Mouse (Mus musculus): ENCODE measurements around the gene Zfp874b. TPM values are rescaled to one million over a fixed set of nuclear protein-coding genes. Genes with fewer than 3 reads are reported as not detected.
"Not testable (repeated sequence)": the region's sequence is repeated elsewhere in the genome, so short reads cannot be mapped to it uniquely, and the experiment has no call there.

Zfp874b gene
- 2.0 and 2.5 TPM in 2 replicates for polyA plus RNA-seq (2015; fragmentation: Nextera tagmentation; extraction: Ambion mirVana)

DNA sequence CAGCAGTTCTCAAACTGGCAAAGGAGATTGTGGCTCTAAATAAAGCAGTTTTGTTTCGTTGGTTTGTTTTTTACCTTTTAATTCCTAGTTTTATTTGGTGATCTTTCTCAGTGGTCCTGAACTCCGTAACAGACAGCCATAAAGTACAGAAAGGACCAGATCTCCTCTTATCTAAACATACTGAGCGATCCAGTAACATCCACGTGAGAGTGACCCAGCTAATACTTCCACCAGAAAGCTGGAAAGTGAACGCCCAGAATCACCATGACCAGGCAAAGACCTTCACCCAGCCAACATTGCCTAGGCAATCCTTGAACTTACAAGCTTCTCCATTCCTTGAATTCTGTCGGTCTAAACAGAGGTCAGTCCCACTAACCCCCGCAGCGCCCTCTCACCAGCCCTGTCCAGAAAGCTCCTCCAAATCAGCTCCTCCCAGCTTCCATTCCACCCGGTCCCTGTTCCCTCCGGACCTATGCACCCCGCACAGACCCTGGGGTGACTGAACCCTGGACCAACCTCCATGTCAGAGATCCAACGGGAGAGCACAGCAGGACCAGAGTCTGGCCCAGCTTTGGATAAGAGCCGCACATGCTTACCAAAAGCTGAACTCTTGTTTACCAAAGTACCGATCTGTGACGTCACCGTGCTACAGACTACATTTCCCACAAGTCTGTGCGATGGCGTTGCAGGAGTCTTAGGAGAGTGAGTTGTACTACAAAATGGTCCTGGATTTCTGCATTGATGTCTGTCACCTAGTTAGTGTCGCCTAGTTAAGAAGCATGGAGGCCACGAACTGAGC, at the start of gene Zfp874b:
Gene Zfp874b, minus strand, starts transcription at position 634 of the 799 bp plus-strand sequence.
- H3K27ac ChIP-seq: no peak within 1 kb of the TSS
- peaks cover 12% of the 10 kb centered on the region for H3K4me1 ChIP-seq (replicated peaks)
- H3K9ac ChIP-seq: peak within 1 kb of the TSS; percentile 68
- H3K27me3 ChIP-seq: no peaks in the 10 kb centered on the region
- peak within 1 kb of the TSS; percentile 58 for H3K4me3 ChIP-seq
- peaks cover 11% of the 10 kb centered on the region for H3K36me3 ChIP-seq
- 6% methylated on average over 20 of the region's 20 CpGs for WGBS
- ATAC-seq (ENCODE audit: low FRiP score): peak; percentile 94
- H3K9me3 ChIP-seq: no peaks in the 10 kb centered on the region
- peak within 1 kb of the TSS; percentile 59 for H3K4me2 ChIP-seq

DNA sequence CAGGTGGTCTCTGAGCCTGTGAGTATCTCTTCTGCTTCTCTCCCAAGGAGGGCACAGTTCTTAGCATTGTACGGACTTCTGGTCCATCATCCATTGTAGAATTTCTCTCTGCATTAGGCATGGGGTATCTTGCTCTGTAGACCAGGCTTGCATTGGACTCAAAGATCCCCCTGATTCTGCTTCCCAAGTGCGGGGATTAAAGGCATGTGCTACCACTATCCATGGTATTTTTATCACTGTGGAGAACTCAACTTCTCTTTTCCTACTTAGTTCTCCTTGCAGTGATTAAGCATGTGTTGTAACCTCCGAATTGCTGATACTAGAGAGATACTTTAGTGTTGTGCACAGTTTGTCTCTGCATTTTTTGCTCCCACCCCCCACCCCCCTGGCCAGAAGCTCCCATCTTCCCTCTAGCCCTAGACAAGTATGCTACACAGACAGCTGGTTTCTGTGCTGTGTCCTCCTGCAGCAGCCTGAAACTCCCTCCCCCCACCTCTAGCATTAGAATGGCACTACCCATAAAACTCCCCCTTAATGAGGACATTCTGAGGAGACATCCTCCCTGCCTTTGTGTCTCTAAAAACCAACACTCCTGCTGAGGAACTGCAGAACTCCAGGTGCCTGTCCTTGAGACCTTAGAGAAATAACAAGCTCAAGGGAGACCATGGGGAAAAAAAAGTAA, 43.1 kb upstream of the Zfp874b start:
- no peak for ATAC-seq (ENCODE audit: low FRiP score)

DNA sequence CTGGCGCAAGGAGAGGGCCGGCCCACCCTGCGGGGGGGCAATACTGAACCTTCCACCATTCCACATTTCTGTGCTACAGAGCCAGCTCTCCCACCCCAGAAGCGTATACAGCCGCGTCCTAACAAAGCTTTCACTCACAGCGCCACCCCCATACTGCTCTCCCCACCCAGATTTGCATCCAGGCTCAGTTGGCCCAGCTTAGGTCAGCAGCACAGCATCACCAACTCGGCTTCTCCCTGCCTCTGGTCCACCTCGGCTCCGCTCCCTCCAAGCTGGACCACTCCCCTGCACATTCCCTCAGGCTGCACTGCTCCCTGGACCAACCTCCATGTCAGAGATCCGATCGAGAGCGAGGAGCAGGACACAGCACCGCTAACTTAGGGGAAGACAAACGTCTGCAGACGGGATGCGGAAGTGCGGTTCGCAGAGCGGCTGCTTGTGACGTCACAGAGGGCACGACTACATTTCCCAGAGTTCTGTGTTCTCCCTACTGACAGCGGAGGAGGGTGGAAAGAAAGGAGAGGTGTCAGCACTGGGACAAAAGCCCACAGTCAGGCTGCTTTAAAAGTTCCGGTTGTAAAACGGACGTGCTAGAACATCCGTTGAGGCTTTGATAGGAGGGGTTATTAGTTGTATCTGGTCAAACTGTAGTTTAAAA, 41.8 kb upstream of the Zfp874b start, which contains the start of the genes Gm26965 and Zfp87:
Gene Gm26965, minus strand, starts transcription at position 399 of the 658 bp plus-strand sequence.
Gene Zfp87, minus strand, starts transcription at position 425 of the 658 bp plus-strand sequence.
- Histone ChIP-seq H3K36me3 (peaks cover 11% of the 10 kb centered on the region), H3K9me3 (no peaks in the 10 kb centered on the region), H3K4me3 (peak within 1 kb of the TSS; percentile 83), H3K4me2 (peak within 1 kb of the TSS; percentile 93), H3K27me3 (no peaks in the 10 kb centered on the region), H3K4me1 (replicated peaks) (peaks cover 24% of the 10 kb centered on the region), H3K9ac (peak within 1 kb of the TSS; percentile 89), H3K27ac (peak within 1 kb of the TSS; percentile 87)
- ATAC-seq (ENCODE audit: low FRiP score): peak; percentile 99
- WGBS: 0% methylated on average over 27 of the region's 27 CpGs

More for the DNA sequence above, 43.1 kb upstream of the Zfp874b start:
- Histone ChIP-seq H3K4me3 (no peak overlapping the region), H3K4me2 (no peak overlapping the region), H3K9ac (no peak overlapping the region), H3K36me3 (no peaks in the 10 kb centered on the region), H3K27ac (no peak overlapping the region), H3K9me3 (no peaks in the 10 kb centered on the region), H3K27me3 (no peaks in the 10 kb centered on the region), H3K4me1 (replicated peaks) (peaks cover 24% of the 10 kb centered on the region)
- 77% methylated on average over 3 of the region's 3 CpGs for WGBS

DNA sequence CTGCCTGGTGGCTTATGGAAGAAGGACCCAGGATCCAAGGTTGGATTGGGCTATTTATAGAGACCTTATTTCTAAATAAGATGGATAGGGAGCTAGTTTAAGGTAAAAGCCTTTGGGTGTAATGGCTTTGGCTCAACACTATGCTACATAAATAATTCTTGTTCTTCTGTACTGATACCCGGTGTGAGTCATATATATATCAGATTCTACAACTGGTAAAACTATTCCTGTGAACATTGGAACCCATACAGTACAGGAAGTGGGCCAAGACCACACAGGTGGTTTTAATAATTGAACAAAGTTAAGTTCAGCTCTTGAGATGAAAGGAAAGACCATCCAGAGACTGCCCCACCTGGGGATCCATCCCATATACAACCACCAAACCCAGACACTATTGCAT, 16.9 kb upstream of the Zfp874b start:
- no peaks in the 10 kb centered on the region for H3K9me3 ChIP-seq
- peak; percentile 59 for ATAC-seq (ENCODE audit: low FRiP score)

DNA sequence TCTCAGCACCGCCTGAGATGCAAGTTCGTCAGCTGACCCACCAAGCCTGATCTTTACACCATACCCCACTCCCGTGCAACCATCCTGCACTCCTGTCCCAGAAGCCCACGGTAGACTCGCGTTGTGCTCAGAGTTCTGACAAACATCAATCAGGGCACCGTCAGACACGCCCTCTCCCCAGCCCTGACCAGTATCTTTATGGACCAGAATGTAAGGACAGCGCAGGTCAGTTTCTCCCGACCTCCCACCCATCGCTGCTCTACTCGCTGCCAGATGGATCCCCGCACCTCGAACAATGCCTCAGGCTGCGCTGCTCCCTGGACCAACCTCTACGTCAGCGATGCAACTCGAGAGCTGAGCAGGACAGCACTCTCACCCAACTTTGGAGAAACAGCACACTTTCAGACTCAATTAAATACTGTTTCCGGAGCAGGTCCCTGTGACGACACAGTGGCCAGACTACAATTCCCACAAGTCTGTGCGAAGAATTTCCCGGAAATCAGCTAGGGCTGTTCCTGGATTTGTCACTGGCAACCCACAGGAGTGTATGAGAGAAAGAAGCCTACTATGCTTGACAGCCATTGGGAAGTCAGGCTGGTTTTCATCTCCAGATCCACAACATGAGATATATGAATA, 16.1 kb upstream of the Zfp874b start, which contains the start of gene Zfp58:
Gene Zfp58, minus strand, starts transcription at position 472 of the 636 bp plus-strand sequence.
- WGBS: 1% methylated on average over 22 of the region's 22 CpGs
- Histone ChIP-seq H3K4me1 (replicated peaks) (peaks cover 10% of the 10 kb centered on the region), H3K27me3 (0 out of 2 replicates have a peak, but pooled peaks cover 2% of the 10 kb centered on the region), H3K36me3 (peaks cover 9% of the 10 kb centered on the region), H3K27ac (no peak within 1 kb of the TSS), H3K9ac (peak within 1 kb of the TSS; percentile 77), H3K4me2 (peak within 1 kb of the TSS; percentile 83), H3K4me3 (peak within 1 kb of the TSS; percentile 81), H3K9me3 (peaks cover under 1% of the 10 kb centered on the region; the same call in 1 of the 2 replicates)
- peak; percentile 98 for ATAC-seq (ENCODE audit: low FRiP score)

More for the DNA sequence above, 16.9 kb upstream of the Zfp874b start:
- Histone ChIP-seq H3K27me3 (0 out of 2 replicates have a peak, but pooled peaks cover 2% of the 10 kb centered on the region), H3K27ac (no peak overlapping the region), H3K4me3 (no peak overlapping the region), H3K4me1 (replicated peaks) (peaks cover 10% of the 10 kb centered on the region), H3K36me3 (peaks cover 3% of the 10 kb centered on the region), H3K9ac (no peak overlapping the region), H3K4me2 (no peak overlapping the region)
- 73% methylated on average over 1 of the region's 1 CpGs for WGBS

DNA sequence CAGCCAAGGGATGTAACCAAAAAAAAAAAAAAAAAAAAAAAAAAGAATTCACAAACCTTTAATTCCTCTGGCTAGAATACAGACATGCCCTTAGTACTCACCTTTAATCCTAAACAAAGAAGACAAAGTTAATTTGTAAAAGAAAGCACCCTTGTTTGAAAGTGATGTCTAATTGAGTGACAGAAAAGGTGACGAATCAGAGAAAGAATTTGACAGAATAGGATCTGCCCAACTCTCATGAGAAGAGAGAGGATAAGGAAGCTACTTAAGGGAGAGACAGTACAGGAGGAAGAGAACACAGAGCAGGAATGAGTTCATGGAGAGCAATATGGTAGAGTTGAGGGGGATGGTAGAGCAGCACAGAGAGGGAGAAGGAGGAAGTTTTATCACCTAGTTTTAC, 11.6 kb upstream of the Zfp874b start:
- 100% methylated on average over 1 of the region's 1 CpGs for WGBS
- no peak for ATAC-seq (ENCODE audit: low FRiP score)
- Histone ChIP-seq H3K9me3 (peaks cover 19% of the 10 kb centered on the region), H3K4me3 (no peak overlapping the region), H3K36me3 (peaks cover 52% of the 10 kb centered on the region), H3K4me1 (replicated peaks) (peaks cover 10% of the 10 kb centered on the region), H3K9ac (no peak overlapping the region), H3K27ac (no peak overlapping the region), H3K4me2 (no peak overlapping the region), H3K27me3 (no peaks in the 10 kb centered on the region)

DNA sequence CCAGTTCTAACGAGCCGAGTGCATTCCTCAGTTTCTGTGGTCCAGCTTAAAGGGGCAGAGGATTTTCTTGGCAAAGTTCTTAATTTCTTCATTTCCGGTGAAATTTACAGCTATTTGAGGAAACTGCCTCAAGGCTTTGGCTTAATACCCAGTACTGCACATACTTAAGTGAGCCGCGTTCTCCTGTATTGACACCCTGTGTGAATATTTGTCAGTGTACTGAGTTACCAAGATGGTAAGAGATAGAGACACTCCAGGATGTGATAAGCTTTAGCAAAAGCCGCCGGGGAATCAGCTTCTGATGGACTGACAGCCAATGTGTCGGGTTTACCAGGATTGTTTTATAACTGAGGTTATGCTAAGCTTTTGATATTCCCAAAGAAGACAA, 360 bp upstream of the Zfp874b start:
- H3K27ac ChIP-seq: no peak overlapping the region
- peak overlapping the region; percentile 68 for H3K9ac ChIP-seq
- no peaks in the 10 kb centered on the region for H3K9me3 ChIP-seq
- 46% methylated on average over 8 of the region's 8 CpGs for WGBS
- no peaks in the 10 kb centered on the region for H3K27me3 ChIP-seq
- peak overlapping the region; percentile 59 for H3K4me2 ChIP-seq
- H3K4me3 ChIP-seq: peak overlapping the region; percentile 58
- H3K4me1 ChIP-seq (replicated peaks): peaks cover 12% of the 10 kb centered on the region
- H3K36me3 ChIP-seq: peaks cover 16% of the 10 kb centered on the region
- ATAC-seq (ENCODE audit: low FRiP score): peak; percentile 69

DNA sequence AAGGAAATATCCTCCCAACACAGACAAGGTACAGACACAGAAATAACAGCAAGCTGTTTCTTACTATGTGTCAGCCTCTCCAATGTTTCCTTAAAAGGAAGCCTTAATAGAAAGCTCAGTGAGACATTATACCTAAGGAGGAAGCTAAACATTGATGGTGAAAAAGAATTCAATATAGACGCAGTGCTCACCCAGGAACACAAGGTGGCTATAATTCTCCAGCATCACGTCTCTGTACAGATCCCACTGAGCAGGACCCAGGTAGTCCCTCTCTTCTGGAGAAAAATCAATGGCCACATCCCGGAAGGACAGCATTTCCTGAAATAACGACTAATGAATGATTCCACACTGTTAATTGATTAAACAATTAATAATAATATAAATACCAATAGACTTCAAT, 2.5 kb downstream of the Zfp874b start:
- peaks cover 12% of the 10 kb centered on the region for H3K4me1 ChIP-seq (replicated peaks)
- 73% methylated on average over 4 of the region's 4 CpGs for WGBS

DNA sequence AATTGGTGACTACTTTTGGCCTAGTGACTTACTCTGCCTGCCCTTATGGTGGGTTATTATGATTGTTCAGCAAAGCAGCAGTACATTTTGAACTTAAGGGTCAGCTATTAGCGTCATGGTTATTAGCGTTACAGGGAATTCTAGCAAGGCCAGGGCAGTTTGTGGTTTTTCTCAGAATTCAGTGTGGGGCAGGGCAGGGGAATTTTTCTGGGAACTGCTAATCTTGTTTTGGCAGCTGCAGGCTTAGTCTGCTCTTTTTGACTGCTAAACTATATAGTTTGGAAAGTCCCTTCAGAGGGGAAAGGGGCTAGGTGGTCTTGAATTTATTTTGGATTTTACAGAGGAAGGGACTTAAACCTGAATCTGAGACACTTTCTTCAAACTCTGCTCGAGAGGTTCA, 14.8 kb downstream of the Zfp874b start:
- H3K4me3 ChIP-seq: no peak overlapping the region
- no peak overlapping the region for H3K4me2 ChIP-seq
- no peak for ATAC-seq (ENCODE audit: low FRiP score)
- no peaks in the 10 kb centered on the region for H3K4me1 ChIP-seq (replicated peaks)
- H3K9me3 ChIP-seq: no peaks in the 10 kb centered on the region
- no peak overlapping the region for H3K9ac ChIP-seq
- 97% methylated on average over 3 of the region's 3 CpGs for WGBS
- no peak overlapping the region for H3K27ac ChIP-seq
- peaks cover 25% of the 10 kb centered on the region for H3K36me3 ChIP-seq
- no peaks in the 10 kb centered on the region for H3K27me3 ChIP-seq

More for the DNA sequence above, 2.5 kb downstream of the Zfp874b start:
- no peak for ATAC-seq (ENCODE audit: low FRiP score)
- H3K4me2 ChIP-seq: no peak overlapping the region
- no peak overlapping the region for H3K27ac ChIP-seq
- H3K9ac ChIP-seq: no peak overlapping the region
- H3K36me3 ChIP-seq: 0 out of 2 replicates have a peak, but pooled peaks cover 2% of the 10 kb centered on the region
- no peaks in the 10 kb centered on the region for H3K27me3 ChIP-seq
- no peaks in the 10 kb centered on the region for H3K9me3 ChIP-seq
- no peak overlapping the region for H3K4me3 ChIP-seq

DNA sequence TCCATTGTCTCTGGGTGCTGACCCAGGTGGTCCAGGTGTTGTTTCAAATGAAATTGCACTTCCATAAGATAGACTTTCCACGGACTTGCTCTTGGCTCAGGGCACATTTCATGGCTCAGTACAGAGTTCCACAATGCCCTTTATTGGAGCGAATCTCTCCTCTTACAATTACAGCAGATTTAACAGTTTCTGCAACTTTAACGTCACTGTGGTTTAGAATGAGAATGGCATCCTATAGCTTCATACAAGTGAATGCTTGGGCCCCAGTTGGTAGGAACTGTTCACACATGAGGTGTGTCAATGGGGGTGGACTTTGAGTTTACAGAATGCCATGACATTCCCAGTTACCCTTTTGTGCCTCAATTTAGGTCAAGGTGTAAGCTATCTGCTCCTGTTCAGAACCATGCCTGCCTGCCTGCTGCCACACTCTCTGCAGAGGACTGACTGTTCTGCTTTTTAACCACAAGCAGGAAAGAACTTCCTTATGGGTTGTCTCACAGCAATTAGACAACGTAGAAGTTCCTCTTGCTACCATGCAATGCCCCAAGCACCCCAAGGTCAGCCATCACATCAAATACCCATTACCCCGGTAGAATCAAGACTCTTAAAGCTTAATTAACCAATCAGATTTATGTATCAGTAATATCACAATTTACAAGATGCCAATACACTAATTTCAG, 20.4 kb downstream of the Zfp874b start:
- not testable (repeated sequence) for H3K27me3 ChIP-seq; H3K27ac ChIP-seq; H3K4me2 ChIP-seq; H3K4me3 ChIP-seq; H3K36me3 ChIP-seq; H3K4me1 ChIP-seq (replicated peaks); H3K9ac ChIP-seq; H3K9me3 ChIP-seq; ATAC-seq (ENCODE audit: low FRiP score)
- 92% methylated on average over 3 of the region's 5 CpGs for WGBS

DNA sequence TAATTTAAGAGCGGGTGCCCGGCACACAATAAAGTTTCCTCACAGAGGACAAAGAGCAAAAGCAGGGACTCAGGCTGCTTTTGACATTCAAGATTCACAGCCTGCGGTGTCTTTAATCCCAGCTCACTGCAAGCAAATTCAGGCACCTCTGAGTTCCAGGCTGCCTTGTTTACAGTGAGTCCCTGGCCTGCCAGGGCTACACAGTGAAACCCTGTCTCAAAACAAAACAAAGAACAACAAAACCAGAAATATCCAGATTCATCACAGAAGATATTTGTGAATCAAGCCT, 32.1 kb downstream of the Zfp874b start:
- Histone ChIP-seq H3K9ac (peak overlapping the region; percentile 77), H3K27ac (no peak overlapping the region), H3K4me3 (peak overlapping the region; percentile 55), H3K27me3 (no peaks in the 10 kb centered on the region), H3K9me3 (no peaks in the 10 kb centered on the region), H3K36me3 (peaks cover 2% of the 10 kb centered on the region; the same call in 1 of the 2 replicates), H3K4me2 (peak overlapping the region; percentile 70), H3K4me1 (replicated peaks) (peaks cover 9% of the 10 kb centered on the region; the same call in 1 of the 2 replicates)
- ATAC-seq (ENCODE audit: low FRiP score): peak; percentile 39
- WGBS: 5% methylated on average over 3 of the region's 3 CpGs

Measured in hindbrain, embryonic 13.5 days (tissue).